18 mouse cellular contexts compared by ENCODE assay signal in genomic region chr3:69186643-69187042, GRCm38 (mm10). TPM values are rescaled to one million over a fixed set of nuclear protein-coding genes. Genes with fewer than 3 reads are reported as not detected.
DNase-seq lines count a peak whose midpoint lies in the region; TF ChIP-seq lines count a peak whose summit lies in the region.
"Had no signal": no experiment of that assay in that cellular context is flagged by ENCODE, and none has a peak within 500 bp of the region (broad histone marks: within the 10 kb centered on the region; RNA-seq: fewer than 3 reads in every experiment).

No protein-coding gene starts in this region.

- peaks cover 12% of the 10 kb centered on the region for H3K4me1 ChIP-seq in kidney, adult 2 months (ENCODE audit: control insufficient read depth, insufficient read depth, low read length)
- H3K4me1 ChIP-seq: embryonic facial prominence, embryonic 10.5 days; liver, embryonic 13.5 days; midbrain, embryonic 12.5 days; neural tube, embryonic 13.5 days had no signal

- H3K27ac ChIP-seq in kidney, adult 2 months (ENCODE audit: insufficient read depth, low read depth, low read length): no peak overlapping the region
- H3K27ac ChIP-seq: embryonic facial prominence, embryonic 10.5 days; kidney, postnatal 0 days; liver, embryonic 13.5 days; midbrain, embryonic 12.5 days; neural tube, embryonic 13.5 days had no signal

- H3K36me3 ChIP-seq in kidney, adult 2 months (ENCODE audit: control insufficient read depth, insufficient read depth, low read length): no peaks in the 10 kb centered on the region
- H3K36me3 ChIP-seq: embryonic facial prominence, embryonic 10.5 days; liver, embryonic 13.5 days; midbrain, embryonic 12.5 days; neural tube, embryonic 13.5 days had no signal

- no peak overlapping the region for H3K4me3 ChIP-seq in kidney, adult 2 months (ENCODE audit: insufficient read depth, low read depth, low read length)
- H3K4me3 ChIP-seq: embryonic facial prominence, embryonic 10.5 days; liver, embryonic 13.5 days; midbrain, embryonic 12.5 days; neural tube, embryonic 13.5 days had no signal

- H3K27me3 ChIP-seq in kidney, adult 2 months (replicated peaks; ENCODE audit: control insufficient read depth, insufficient read depth, low read length): no peaks in the 10 kb centered on the region
- H3K27me3 ChIP-seq: midbrain, embryonic 12.5 days; neural tube, embryonic 13.5 days had no signal

- peak; percentile 19 to 44 for DNase-seq in cerebellum, postnatal 14 days
- no peak for DNase-seq in cerebellum, adult 11-12 months
- peak; percentile 28 for DNase-seq in kidney, adult 2 months
- DNase-seq in kidney, postnatal 14 days: no peak
- peak; percentile 56 for DNase-seq in brain, adult 2 months (ENCODE audit: low read depth, low spot score)
- peak; percentile 12 to 15 for DNase-seq in layer of hippocampus, postnatal 25 days (ENCODE audit: extremely low spot score in 1 of 2, low spot score in 1 of 2)
- no peak for DNase-seq in urinary bladder, postnatal 14 days (ENCODE audit: low spot score)
- no peak for DNase-seq in spleen, adult 18-20 months
- DNase-seq: gastrocnemius, postnatal 10 days; heart, postnatal 36 days; liver, embryonic 13.5 days; thymus, postnatal 36 days had no signal

- TF ChIP-seq CTCF in kidney, adult 2 months (conservative IDR thresholded peaks at IDR 0.05; ENCODE audit: insufficient read depth, insufficient read length, low read depth, low read length): no peak

- WGBS in kidney, adult 2 months: 75% methylated on average over 16 of the region's 16 CpGs

- no peak for TF ChIP-seq POLR2A in kidney, adult 2 months (IDR thresholded peaks at IDR 0.05; ENCODE audit: low read depth, low read length)

RNA-seq across cellular contexts. Expression of gene Arl14, which starts 35.6 kb away (rescaled TPM):
- polyA plus RNA-seq in kidney, adult 2 months (2012; rRNA removed): not detected in 2 replicates
- total RNA-seq in layer of hippocampus, postnatal 25 days (2021): not detected
- total RNA-seq: ES-E14; gastrocnemius, postnatal 10 days; heart, postnatal 36 days had no signal
- polyA plus RNA-seq: embryonic facial prominence, embryonic 10.5 days; liver, embryonic 13.5 days; midbrain, embryonic 12.5 days; neural tube, embryonic 13.5 days; spleen, adult 2 months had no signal

RNA-seq across cellular contexts. Expression of gene Kpna4, which starts 59.7 kb away (rescaled TPM):
- 8.6 and 11.3 TPM in 2 replicates for polyA plus RNA-seq in kidney, adult 2 months (2012; rRNA removed)
- 10 to 100 TPM; 79.5 to 84.7 TPM for total RNA-seq in layer of hippocampus, postnatal 25 days (2021)

Comparison
In these comparisons a context has a peak if more than half of its experiments do, and no peak if none do; other contexts are left out.
1. DNase-seq: peak in cerebellum, postnatal 14 days (2 of 2), kidney, adult 2 months (single experiment), brain, adult 2 months (single experiment) and layer of hippocampus, postnatal 25 days (2 of 2); none in cerebellum, adult 11-12 months (single experiment), kidney, postnatal 14 days (single experiment), urinary bladder, postnatal 14 days (single experiment) and spleen, adult 18-20 months (0 of 2).